23 mouse cellular contexts compared by ENCODE assay signal in genomic region chr4:108825677-108826076, GRCm38 (mm10). TPM values are rescaled to one million over a fixed set of nuclear protein-coding genes. Genes with fewer than 3 reads are reported as not detected.
DNase-seq lines count a peak whose midpoint lies in the region; ATAC-seq and TF ChIP-seq lines count a peak whose summit lies in the region.
"Had no signal": no experiment of that assay in that cellular context is flagged by ENCODE, and none has a peak within 500 bp of the region (broad histone marks: within the 10 kb centered on the region; RNA-seq: fewer than 3 reads in every experiment).

No protein-coding gene starts in this region.

- ATAC-seq in liver, postnatal 0 days = no peak
- ATAC-seq: activated CD4-positive, CD25-positive, alpha-beta regulatory T cell, adult 4 months; forebrain, embryonic 13.5 days; forebrain, embryonic 15.5 days; forebrain, postnatal 0 days; Patski had no signal

- no peak for TF ChIP-seq RAD21 in CH12.LX (IDR thresholded peaks at IDR 0.05; ENCODE audit: low read depth, low read length)

- in situ Hi-C loops in CH12.LX (cut with MboI; ENCODE audit: low pct_ligation_motif_present, low pct_unique_long_range_greater_than_20kb, low sequenced_read_pairs) = no loop called here

- no peak overlapping the region for H3K4me3 ChIP-seq in CH12.LX (replicated peaks in 1 of 3; ENCODE audit: low read depth in 2 of 3, low read length in 2 of 3, poor library complexity in 1 of 3)
- no peak overlapping the region for H3K4me3 ChIP-seq in liver, postnatal 0 days (ENCODE audit: low read depth, low read length)
- H3K4me3 ChIP-seq: embryonic facial prominence, embryonic 10.5 days; embryonic facial prominence, embryonic 12.5 days; forebrain, embryonic 13.5 days; forebrain, embryonic 15.5 days had no signal

- no peak for TF ChIP-seq POLR2A in CH12.LX (IDR thresholded peaks at IDR 0.05; ENCODE audit: low read depth, low read length)

- no peaks in the 10 kb centered on the region for H3K27me3 ChIP-seq in CH12.LX (replicated peaks)
- H3K27me3 ChIP-seq in liver, postnatal 0 days (ENCODE audit: insufficient read depth, low read length) = no peaks in the 10 kb centered on the region
- H3K27me3 ChIP-seq: embryonic facial prominence, embryonic 12.5 days; forebrain, embryonic 13.5 days; forebrain, embryonic 15.5 days; Patski had no signal

- peaks cover 5% of the 10 kb centered on the region for H3K79me2 ChIP-seq in CH12.LX (replicated peaks; ENCODE audit: control insufficient read depth, extremely low read depth, insufficient read depth, poor library complexity, severe bottlenecking)

- H3K27ac ChIP-seq in CH12.LX (ENCODE audit: insufficient read depth, low read depth) = peak overlapping the region; percentile 87
- H3K27ac ChIP-seq in liver, postnatal 0 days (ENCODE audit: low read depth) = no peak overlapping the region
- H3K27ac ChIP-seq: embryonic facial prominence, embryonic 10.5 days; embryonic facial prominence, embryonic 12.5 days; forebrain, embryonic 13.5 days; forebrain, embryonic 15.5 days had no signal

- 85% methylated on average over 3 of the region's 3 CpGs for WGBS in liver, postnatal 0 days (ENCODE audit: insufficient replicate concordance)

- H3K4me2 ChIP-seq in CH12.LX (ENCODE audit: insufficient read depth, low read depth, poor library complexity, severe bottlenecking) = peak overlapping the region; percentile 78
- H3K4me2 ChIP-seq in liver, postnatal 0 days (ENCODE audit: low read depth, low read length) = no peak overlapping the region
- H3K4me2 ChIP-seq: embryonic facial prominence, embryonic 12.5 days; forebrain, embryonic 13.5 days; forebrain, embryonic 15.5 days had no signal

- peaks cover 8 to 38% of the 10 kb centered on the region in 2 experiments for H3K4me1 ChIP-seq in CH12.LX (ENCODE audit: control insufficient read depth in 1 of 2, insufficient read depth in 2 of 2)
- no peaks in the 10 kb centered on the region for H3K4me1 ChIP-seq in liver, postnatal 0 days (ENCODE audit: insufficient read depth)
- H3K4me1 ChIP-seq: embryonic facial prominence, embryonic 10.5 days; embryonic facial prominence, embryonic 12.5 days had no signal

- H3K36me3 ChIP-seq in CH12.LX (replicated peaks in 1 of 2; ENCODE audit: control insufficient read depth in 1 of 2, insufficient read depth in 1 of 2, low read length in 1 of 2) = peaks cover 39 to 63% of the 10 kb centered on the region in 2 experiments
- peaks cover 54% of the 10 kb centered on the region for H3K36me3 ChIP-seq in liver, postnatal 0 days (replicated peaks; ENCODE audit: insufficient read depth, low read length)

- H3K9ac ChIP-seq in CH12.LX (ENCODE audit: insufficient read depth, low read depth) = peak overlapping the region; percentile 24; the same call in 1 of the 2 replicates
- no peak overlapping the region for H3K9ac ChIP-seq in liver, postnatal 0 days (replicated peaks)
- H3K9ac ChIP-seq: embryonic facial prominence, embryonic 12.5 days; forebrain, embryonic 13.5 days; forebrain, embryonic 15.5 days; forebrain, postnatal 0 days had no signal

- TF ChIP-seq EP300 in CH12.LX (IDR thresholded peaks at IDR 0.05; ENCODE audit: low read length) = peak; percentile 36; the same call in 1 of the 2 replicates
- no peak for TF ChIP-seq EP300 in liver, postnatal 0 days (IDR thresholded peaks at IDR 0.05; ENCODE audit: low read depth)

- dilution Hi-C loops in CH12.LX (cut with MboI; ENCODE audit: extremely low pct_ligation_motif_present, extremely low pct_unique_long_range_greater_than_20kb, low sequenced_read_pairs) = no loop called here

- H3K9me3 ChIP-seq in CH12.LX (replicated peaks; ENCODE audit: low read length) = no peaks in the 10 kb centered on the region
- no peaks in the 10 kb centered on the region for H3K9me3 ChIP-seq in liver, postnatal 0 days (ENCODE audit: low read length)
- H3K9me3 ChIP-seq: embryonic facial prominence, embryonic 10.5 days; embryonic facial prominence, embryonic 12.5 days; forebrain, embryonic 13.5 days; forebrain, embryonic 15.5 days; G1E had no signal

- no peak for TF ChIP-seq CTCF in CH12.LX (conservative IDR thresholded peaks at IDR 0.05 in 1 of 2, IDR thresholded peaks at IDR 0.05 in 1 of 2; ENCODE audit: low read depth in 2 of 2, low read length in 2 of 2)
- no peak for TF ChIP-seq CTCF in liver, postnatal 0 days (IDR thresholded peaks at IDR 0.05; ENCODE audit: low read depth)

- peak; percentile 62 for DNase-seq in lung, postnatal 25 days (ENCODE audit: low spot score)
- DNase-seq in lung, postnatal 4 days = no peak
- DNase-seq in CH12.LX (ENCODE audit: extremely low read depth) = peak; percentile 45
- peak; percentile 9 for DNase-seq in induced T-regulatory cell, adult 2 months (ENCODE audit: low read depth)
- no peak for DNase-seq in liver, postnatal 0 days
- DNase-seq: adrenal gland, adult 8-10 months; adrenal gland, postnatal 14 days; adrenal gland, postnatal 36 days; cerebellum, adult 11-12 months; cerebellum, adult 2 months; cerebellum, adult 9-10 months; cerebellum, postnatal 10 days; cerebellum, postnatal 25 days; forebrain, postnatal 0 days had no signal

TF ChIP-seq in CH12.LX, 34 proteins besides CTCF, POLR2A, EP300 and RAD21 (continues in another document):
- no peak for TF ChIP-seq SMC3 (IDR thresholded peaks at IDR 0.05; ENCODE audit: low read depth, low read length)
- TF ChIP-seq ZKSCAN1 (IDR thresholded peaks at IDR 0.05; ENCODE audit: borderline replicate concordance, low read depth, low read length) = no peak
- peak; percentile 75 for TF ChIP-seq IRF4 (IDR thresholded peaks at IDR 0.05; ENCODE audit: low read depth, low read length)
- TF ChIP-seq NRF1 (IDR thresholded peaks at IDR 0.05; ENCODE audit: low read depth, low read length) = no peak
- TF ChIP-seq MXI1 (IDR thresholded peaks at IDR 0.05; ENCODE audit: low read depth, low read length) = peak; percentile 53; the same call in 1 of the 2 replicates
- no peak for TF ChIP-seq GABPA (IDR thresholded peaks at IDR 0.05; ENCODE audit: insufficient replicate concordance, low read depth, low read length)
- TF ChIP-seq TBP (conservative IDR thresholded peaks at IDR 0.05; ENCODE audit: low read depth, low read length) = no peak
- TF ChIP-seq UBTF (IDR thresholded peaks at IDR 0.05; ENCODE audit: low read depth, low read length) = no peak
- TF ChIP-seq JUND (conservative IDR thresholded peaks at IDR 0.05; ENCODE audit: low read depth, low read length) = 0 out of 2 replicates have a peak, but pooled peaks have one; percentile 20
- TF ChIP-seq MAFK (IDR thresholded peaks at IDR 0.05; ENCODE audit: insufficient replicate concordance, low read length) = no peak
- peak; percentile 63; the same call in 1 of the 2 replicates for TF ChIP-seq CHD1 (IDR thresholded peaks at IDR 0.05; ENCODE audit: low read depth, low read length)
- no peak for TF ChIP-seq PAX5 (IDR thresholded peaks at IDR 0.05; ENCODE audit: low read length)
- TF ChIP-seq ZNF384 (IDR thresholded peaks at IDR 0.05; ENCODE audit: low read depth, low read length) = no peak
- no peak for TF ChIP-seq USF1 (IDR thresholded peaks at IDR 0.05; ENCODE audit: low read depth, low read length)
- TF ChIP-seq USF2 (conservative IDR thresholded peaks at IDR 0.05; ENCODE audit: low read depth, low read length) = no peak
- TF ChIP-seq KAT2A (IDR thresholded peaks at IDR 0.05; ENCODE audit: insufficient replicate concordance, low read length) = no peak
- no peak for TF ChIP-seq MYC (IDR thresholded peaks at IDR 0.05; ENCODE audit: low read depth, low read length)
- TF ChIP-seq SIN3A (IDR thresholded peaks at IDR 0.05; ENCODE audit: low read length) = peak; percentile 67; the same call in 1 of the 2 replicates
- TF ChIP-seq NELFE (IDR thresholded peaks at IDR 0.05; ENCODE audit: low read depth, low read length) = no peak
- no peak for TF ChIP-seq CHD2 (IDR thresholded peaks at IDR 0.05; ENCODE audit: low read length)
- TF ChIP-seq BHLHE40 (IDR thresholded peaks at IDR 0.05; ENCODE audit: low read depth, low read length) = no peak
- TF ChIP-seq MEF2A (IDR thresholded peaks at IDR 0.05; ENCODE audit: borderline replicate concordance, low read depth, low read length) = peak; percentile 46; the same call in 1 of the 2 replicates
- no peak for TF ChIP-seq ZC3H11A (IDR thresholded peaks at IDR 0.05; ENCODE audit: low read depth, low read length)
- TF ChIP-seq TCF12 (IDR thresholded peaks at IDR 0.05; ENCODE audit: low read depth, low read length) = 0 out of 2 replicates have a peak, but pooled peaks have one; percentile 20
- TF ChIP-seq RCOR1 (conservative IDR thresholded peaks at IDR 0.05; ENCODE audit: low read depth, low read length) = no peak
- no peak for TF ChIP-seq HCFC1 (IDR thresholded peaks at IDR 0.05; ENCODE audit: low read depth, low read length)
- TF ChIP-seq ETS1 (conservative IDR thresholded peaks at IDR 0.05; ENCODE audit: low read depth, low read length) = peak; percentile 14; the same call in 1 of the 2 replicates
- TF ChIP-seq ELF1 (IDR thresholded peaks at IDR 0.05; ENCODE audit: low read depth, low read length) = no peak

RNA-seq across cellular contexts. Expression of gene Btf3l4, which starts 7.7 kb away (rescaled TPM):
- 32.1 and 33.3 TPM in 2 replicates for total RNA-seq in CH12.LX (2012; rRNA removed)
- total RNA-seq in CH12.LX (2014; rRNA removed) = 52.7 and 70.5 TPM in 2 replicates
- polyA plus RNA-seq in CH12.LX (2012; ENCODE audit: insufficient read length, low read depth) = 67.6 and 74.5 TPM in 2 replicates
- 56.9 and 64.1 TPM in 2 replicates for polyA plus RNA-seq in liver, postnatal 0 days (2015; fragmentation: Nextera tagmentation; extraction: Ambion mirVana)

RNA-seq across cellular contexts. Expression of gene Txndc12, which starts 8.7 kb away (rescaled TPM):
- 35.9 and 45.5 TPM in 2 replicates for total RNA-seq in CH12.LX (2012; rRNA removed)
- total RNA-seq in CH12.LX (2014; rRNA removed) = 61.4 and 62.3 TPM in 2 replicates
- polyA plus RNA-seq in CH12.LX (2012; ENCODE audit: insufficient read length, low read depth) = 44.1 and 52.7 TPM in 2 replicates
- 43.1 and 44.2 TPM in 2 replicates for polyA plus RNA-seq in liver, postnatal 0 days (2015; fragmentation: Nextera tagmentation; extraction: Ambion mirVana)

RNA-seq across cellular contexts. Expression of gene Kti12, which starts 21.9 kb away (rescaled TPM):
- 36.1 and 48.4 TPM in 2 replicates for total RNA-seq in CH12.LX (2012; rRNA removed)
- total RNA-seq in CH12.LX (2014; rRNA removed) = 51.4 and 66.0 TPM in 2 replicates
- polyA plus RNA-seq in CH12.LX (2012; ENCODE audit: insufficient read length, low read depth) = 73.8 and 81.3 TPM in 2 replicates
- 27.6 and 29.6 TPM in 2 replicates for polyA plus RNA-seq in liver, postnatal 0 days (2015; fragmentation: Nextera tagmentation; extraction: Ambion mirVana)

RNA-seq across cellular contexts. Expression of gene A730015C16Rik, which starts 22.7 kb away (rescaled TPM):
- 7.0 and 11.2 TPM in 2 replicates for total RNA-seq in CH12.LX (2012; rRNA removed)
- total RNA-seq in CH12.LX (2014; rRNA removed) = not detected in 2 replicates
- 0.26 and 0.48 TPM in 2 replicates for polyA plus RNA-seq in CH12.LX (2012; ENCODE audit: insufficient read length, low read depth)
- 0.27 and 0.72 TPM in 2 replicates for polyA plus RNA-seq in liver, postnatal 0 days (2015; fragmentation: Nextera tagmentation; extraction: Ambion mirVana)
- total RNA-seq: adrenal gland, adult 18-20 months; adrenal gland, adult 8-10 months; adrenal gland, postnatal 14 days; adrenal gland, postnatal 36 days had no signal
- polyA plus RNA-seq: cerebellum, adult 2 months; cortical plate, adult 2 months; G1E had no signal

RNA-seq across cellular contexts. Expression of gene Zfyve9, which starts 45.1 kb away (rescaled TPM):
- total RNA-seq in CH12.LX (2012; rRNA removed) = 2.5 and 2.8 TPM in 2 replicates
- total RNA-seq in CH12.LX (2014; rRNA removed) = 0.83 and 0.89 TPM in 2 replicates
- polyA plus RNA-seq in CH12.LX (2012; ENCODE audit: insufficient read length, low read depth) = 1.6 and 1.7 TPM in 2 replicates
- polyA plus RNA-seq in liver, postnatal 0 days (2015; fragmentation: Nextera tagmentation; extraction: Ambion mirVana) = 0.95 and 0.97 TPM in 2 replicates
- polyA plus RNA-seq: G1E had no signal

Comparison
In these comparisons a context has a peak if more than half of its experiments do, and no peak if none do; other contexts are left out.
1. DNase-seq: peak in lung, postnatal 25 days (single experiment), CH12.LX (single experiment) and induced T-regulatory cell, adult 2 months (single experiment); none in lung, postnatal 4 days (0 of 2) and liver, postnatal 0 days (single experiment).